ENCODE assay signal across 29 mouse cellular contexts in the genomic region with DNA sequence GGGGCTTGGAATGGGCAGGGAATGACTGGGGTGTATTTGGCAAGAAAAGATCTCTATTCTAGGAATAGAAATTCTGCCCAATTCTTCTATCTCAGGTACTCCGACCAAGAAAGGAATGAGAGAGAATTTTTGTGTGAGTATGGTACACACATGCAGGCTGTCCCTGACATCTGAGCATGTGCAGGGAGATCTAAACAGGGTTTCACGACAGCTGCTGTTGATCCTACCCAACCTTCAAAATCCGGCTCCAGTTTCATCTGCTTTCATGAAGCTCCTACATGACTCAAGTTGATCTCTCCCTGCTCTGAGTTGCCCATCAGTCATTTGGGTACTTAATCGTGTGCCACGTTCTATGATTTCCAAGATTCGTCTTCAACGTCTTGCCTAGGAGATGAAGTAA.
"Had no signal": no experiment of that assay in that cellular context is flagged by ENCODE, and none has a peak within 500 bp of the region (broad histone marks: within the 10 kb centered on the region; RNA-seq: fewer than 3 reads in every experiment).

No protein-coding gene starts in this region.

- H3K4me2 ChIP-seq: limb, embryonic 12.5 days; limb, embryonic 13.5 days; limb, embryonic 15.5 days; liver, embryonic 11.5 days; liver, embryonic 12.5 days; liver, embryonic 13.5 days; liver, embryonic 15.5 days; lung, embryonic 14.5 days; lung, embryonic 15.5 days; midbrain, embryonic 11.5 days; midbrain, embryonic 12.5 days; midbrain, embryonic 13.5 days; midbrain, embryonic 15.5 days had no signal

- H3K36me3 ChIP-seq: limb, embryonic 10.5 days; limb, embryonic 12.5 days; limb, embryonic 13.5 days; limb, embryonic 15.5 days; liver, embryonic 12.5 days; liver, embryonic 13.5 days; liver, embryonic 15.5 days; lung, embryonic 15.5 days; midbrain, embryonic 10.5 days; midbrain, embryonic 12.5 days; midbrain, embryonic 13.5 days; midbrain, embryonic 15.5 days had no signal

- H3K4me3 ChIP-seq: left cerebral cortex, adult 2 months; limb, embryonic 10.5 days; limb, embryonic 12.5 days; limb, embryonic 13.5 days; limb, embryonic 15.5 days; liver, embryonic 12.5 days; liver, embryonic 13.5 days; liver, embryonic 15.5 days; lung, embryonic 15.5 days; megakaryocyte, embryonic 14.5 days; midbrain, embryonic 10.5 days; midbrain, embryonic 12.5 days; midbrain, embryonic 13.5 days; midbrain, embryonic 15.5 days had no signal

- H3K27ac ChIP-seq: left cerebral cortex, adult 2 months; limb, embryonic 10.5 days; limb, embryonic 12.5 days; limb, embryonic 13.5 days; limb, embryonic 15.5 days; liver, embryonic 12.5 days; liver, embryonic 13.5 days; liver, embryonic 14.5 days; liver, embryonic 15.5 days; lung, embryonic 15.5 days; macrophage; midbrain, embryonic 10.5 days; midbrain, embryonic 12.5 days; midbrain, embryonic 13.5 days; midbrain, embryonic 15.5 days had no signal

- DNase-seq: left cerebral cortex, postnatal 4 days; liver; liver, embryonic 13.5 days; liver, postnatal 0 days; lung, adult 18-20 months; lung, adult 2 months; lung, embryonic 14.5 days; lung, postnatal 10 days; lung, postnatal 14 days; lung, postnatal 36 days; lung, postnatal 4 days; midbrain, embryonic 14.5 days had no signal

- H3K27me3 ChIP-seq: limb, embryonic 12.5 days; limb, embryonic 13.5 days; limb, embryonic 15.5 days; lung, embryonic 15.5 days; midbrain, embryonic 15.5 days had no signal
